Mouse (Mus musculus) heart, adult 2 months (tissue): ENCODE measurements around the gene Setd1b.

Experiments used
- CTCF ChIP-seq: fragments of 200-600 bp; IDR thresholded peaks from 2 replicates; pipeline ENCODE4 v1.8.1; 2022; ENCODE audit warnings: antibody characterized with exemption, mild to moderate bottlenecking, moderate library complexity
- EP300 ChIP-seq: fragments of 200-500 bp; IDR thresholded peaks from 2 replicates; pipeline ENCODE4 v1.6.1; 2011; ENCODE audit warnings: low read depth, low read length, control low read depth; ENCODE audit not compliant: insufficient read depth

DNA sequence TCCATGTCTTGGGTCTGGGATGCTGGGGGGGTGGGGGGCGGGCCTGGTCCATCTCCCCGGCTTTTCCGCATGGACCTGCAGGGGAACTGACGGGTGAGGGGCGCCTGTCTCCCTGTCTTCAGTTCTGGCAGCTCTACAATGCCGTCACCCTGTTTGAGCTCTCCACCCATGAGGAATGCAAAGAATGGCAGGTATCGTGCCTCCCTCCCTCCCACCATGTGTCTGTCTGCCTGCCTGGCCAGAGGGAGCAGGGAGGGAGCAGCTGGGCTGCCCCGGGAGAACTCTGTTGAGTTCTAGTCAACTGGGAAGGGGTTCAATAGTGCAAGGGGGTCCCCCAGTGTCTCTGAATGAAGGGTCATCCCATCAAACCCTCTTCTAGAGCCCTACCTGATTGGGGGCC, 25.9 kb upstream of the Setd1b start:
- no peak for TF ChIP-seq EP300
- no peak for TF ChIP-seq CTCF
